Mouse (Mus musculus) liver, postnatal 0 days (tissue): ENCODE measurements around the gene Pten. TPM values are rescaled to one million over a fixed set of nuclear protein-coding genes. Genes with fewer than 3 reads are reported as not detected.
"Not testable (repeated sequence)": the region's sequence is repeated elsewhere in the genome, so short reads cannot be mapped to it uniquely, and the experiment has no call there.

ENCODE experiments used
- ATAC-seq: fragments of 200-750 bp; cut with Nextera tagmentation; 2 replicates; pipeline ENCODE4 v1.8.0; 2017; ENCODE audit warnings: mild to moderate bottlenecking, moderate library complexity
- DNase-seq: peaks from one replicate; pipeline ENCODE4 v3.0.0-alpha.2; 2016
- H3K27ac ChIP-seq: fragments of 300-500 bp; sonication (generic); 2 replicates; pipeline ENCODE4 v1.5.1; 2014; ENCODE audit warnings: antibody characterized with exemption, moderate library complexity, mild to moderate bottlenecking, low read depth
- H3K27me3 ChIP-seq: fragments of 300-500 bp; sonication (generic); 2 replicates; pipeline ENCODE4 v1.6.1; 2014; ENCODE audit warnings: low read length, control low read depth, mixed read lengths; ENCODE audit not compliant: insufficient read depth
- H3K36me3 ChIP-seq: fragments of 300-500 bp; sonication (generic); replicated peaks from 2 replicates; pipeline ENCODE4 v1.6.1; 2014; ENCODE audit warnings: mild to moderate bottlenecking, control low read depth, low read length, moderate library complexity, mixed read lengths; ENCODE audit not compliant: insufficient read depth
- H3K4me1 ChIP-seq: fragments of 300-500 bp; sonication (generic); 2 replicates; pipeline ENCODE4 v1.6.1; 2014; ENCODE audit warnings: antibody characterized with exemption, mild to moderate bottlenecking, control low read depth; ENCODE audit not compliant: insufficient read depth
- H3K4me2 ChIP-seq: fragments of 300-500 bp; sonication (generic); 2 replicates; pipeline ENCODE4 v1.6.1; 2014; ENCODE audit warnings: low read depth, mild to moderate bottlenecking, low read length, moderate library complexity, mixed read lengths
- H3K4me3 ChIP-seq: fragments of 300-500 bp; sonication (generic); 2 replicates; pipeline ENCODE4 v1.5.1; 2014; ENCODE audit warnings: low read depth, low read length
- H3K9ac ChIP-seq: fragments of 300-500 bp; sonication (generic); replicated peaks from 2 replicates; pipeline ENCODE4 v1.6.1; 2014; ENCODE audit warnings: mild to moderate bottlenecking, moderate library complexity
- H3K9me3 ChIP-seq: fragments of 300-500 bp; sonication (generic); 2 replicates; pipeline ENCODE4 v1.6.1; 2016; ENCODE audit warnings: mild to moderate bottlenecking, control low read depth, low read length, mixed read lengths
- CTCF ChIP-seq: sonication (generic); IDR thresholded peaks from 2 replicates; pipeline ENCODE4 v1.5.1; 2016; ENCODE audit warnings: antibody characterized with exemption, low read depth
- EP300 ChIP-seq: IDR thresholded peaks from 2 replicates; pipeline ENCODE4 v1.6.1; 2016; ENCODE audit warnings: antibody characterized with exemption, low read depth, mild to moderate bottlenecking
- WGBS: fragments of 180-500 bp; shearing (Covaris S2); extraction: QIAGEN DNeasy Blood & Tissue Kit; methylation state at CpG from one replicate; pipeline ENCODE4 v1.1.7; 2014; ENCODE audit not compliant: insufficient replicate concordance; 5-methylcytosine and 5-hydroxymethylcytosine counted together
- polyA plus RNA-seq: library from polyadenylated mRNA; unstranded; fragments of >200 nt; fragmentation: Nextera tagmentation; extraction: Ambion mirVana; gene quantifications from 2 replicates; pipeline ENCODE4 v1.2.1, GENCODE M21; 2015

The Pten gene
- polyA plus RNA-seq, 1 experiment from 2014 or later = 5.1 TPM

- no peak overlapping the region for H3K4me3 ChIP-seq
- no peak for DNase-seq
- 0 out of 2 replicates have a peak, but pooled peaks cover 9% of the 10 kb centered on the region for H3K36me3 ChIP-seq
- H3K27me3 ChIP-seq = no peaks in the 10 kb centered on the region
- TF ChIP-seq CTCF = no peak
- no peak for TF ChIP-seq EP300
- peaks cover 6% of the 10 kb centered on the region; the same call in 1 of the 2 replicates for H3K4me1 ChIP-seq
- H3K9me3 ChIP-seq = no peaks in the 10 kb centered on the region
- H3K27ac ChIP-seq = no peak overlapping the region
- no peak overlapping the region for H3K9ac ChIP-seq
- 24% methylated on average over 2 of the region's 2 CpGs for WGBS
- no peak overlapping the region for H3K4me2 ChIP-seq
- ATAC-seq = no peak
Observed at GRCm38 (mm10) chr19:32778411-32778810, 21.1 kb downstream of the Pten start.

GRCm38 (mm10) chr19:32779131-32779530 is 21.8 kb downstream of the Pten start:
- H3K27ac ChIP-seq = no peak overlapping the region
- H3K36me3 ChIP-seq = peaks cover 11% of the 10 kb centered on the region; the same call in 1 of the 2 replicates
- H3K9me3 ChIP-seq = no peaks in the 10 kb centered on the region
- H3K27me3 ChIP-seq = no peaks in the 10 kb centered on the region
- DNase-seq = no peak
- no peak overlapping the region for H3K9ac ChIP-seq
- no peak for ATAC-seq
- no peak overlapping the region for H3K4me2 ChIP-seq
- peaks cover 6% of the 10 kb centered on the region; the same call in 1 of the 2 replicates for H3K4me1 ChIP-seq
- H3K4me3 ChIP-seq = no peak overlapping the region
- TF ChIP-seq EP300 (no peak), CTCF (no peak)
- WGBS = 47% methylated on average over 3 of the region's 3 CpGs

GRCm38 (mm10) chr19:32781305-32782071 is 24.2 kb downstream of the Pten start:
- WGBS = 82% methylated on average over 5 of the region's 5 CpGs
- peaks cover 9% of the 10 kb centered on the region; the same call in 1 of the 2 replicates for H3K36me3 ChIP-seq
- DNase-seq = no peak

GRCm38 (mm10) chr19:32787388-32787787 is 30.1 kb downstream of the Pten start:
- not testable (repeated sequence) for H3K4me3 ChIP-seq, H3K27ac ChIP-seq, H3K27me3 ChIP-seq, H3K4me2 ChIP-seq, DNase-seq, ATAC-seq, H3K9me3 ChIP-seq, H3K36me3 ChIP-seq, H3K9ac ChIP-seq
- WGBS = 31% methylated on average over 4 of the region's 4 CpGs
- H3K4me1 ChIP-seq = peaks cover 23% of the 10 kb centered on the region

More at GRCm38 (mm10) chr19:32781305-32782071, 24.2 kb downstream of the Pten start:
- TF ChIP-seq EP300 = no peak
- TF ChIP-seq CTCF = no peak
- Histone ChIP-seq H3K9me3 (no peaks in the 10 kb centered on the region), H3K4me2 (no peak overlapping the region), H3K9ac (no peak overlapping the region), H3K27me3 (no peaks in the 10 kb centered on the region), H3K4me3 (no peak overlapping the region), H3K4me1 (peaks cover 11% of the 10 kb centered on the region), H3K27ac (no peak overlapping the region)
- no peak for ATAC-seq

- not testable (repeated sequence) for H3K9ac ChIP-seq, DNase-seq, H3K36me3 ChIP-seq, H3K27me3 ChIP-seq, H3K4me2 ChIP-seq, H3K9me3 ChIP-seq, H3K4me3 ChIP-seq, H3K27ac ChIP-seq, ATAC-seq
- peaks cover 23% of the 10 kb centered on the region for H3K4me1 ChIP-seq
- 66% methylated on average over 3 of the region's 3 CpGs for WGBS
Observed at GRCm38 (mm10) chr19:32788016-32788415, 30.7 kb downstream of the Pten start.

GRCm38 (mm10) chr19:32789535-32789934 is 32.2 kb downstream of the Pten start:
- TF ChIP-seq CTCF (no peak), EP300 (no peak)
- H3K4me3 ChIP-seq = no peak overlapping the region
- no peaks in the 10 kb centered on the region for H3K27me3 ChIP-seq
- peaks cover 26% of the 10 kb centered on the region for H3K4me1 ChIP-seq
- no peak for DNase-seq
- H3K36me3 ChIP-seq = no peaks in the 10 kb centered on the region
- H3K9me3 ChIP-seq = no peaks in the 10 kb centered on the region
- no peak overlapping the region for H3K9ac ChIP-seq
- 0 out of 2 replicates have a peak overlapping the region, but pooled peaks have one; percentile 45 for H3K27ac ChIP-seq
- H3K4me2 ChIP-seq = no peak overlapping the region
- ATAC-seq = no peak
- WGBS = 57% methylated on average over 3 of the region's 3 CpGs

- ATAC-seq (no peak), DNase-seq (peak; percentile 49)
- Histone ChIP-seq H3K4me1 (peaks cover 18% of the 10 kb centered on the region), H3K9ac (no peak overlapping the region), H3K27me3 (no peaks in the 10 kb centered on the region), H3K36me3 (no peaks in the 10 kb centered on the region; the same call in 1 of the 2 replicates), H3K4me2 (no peak overlapping the region), H3K27ac (no peak overlapping the region), H3K4me3 (no peak overlapping the region), H3K9me3 (no peaks in the 10 kb centered on the region)
- TF ChIP-seq CTCF (no peak), EP300 (no peak)
- WGBS = 48% methylated on average over 6 of the region's 6 CpGs
Observed at GRCm38 (mm10) chr19:32792610-32793009, 35.3 kb downstream of the Pten start.
